Mouse (Mus musculus) ES-Bruce4 (cell line): Measurements from ENCODE around the gene Gucy1b2. TPM values are rescaled to one million over a fixed set of nuclear protein-coding genes. Genes with fewer than 3 reads are reported as not detected.

Source experiments
- H3K27ac ChIP-seq: 2 replicates; pipeline ENCODE4 v1.5.1; 2012; ENCODE audit warnings: low read length, inconsistent platforms; ENCODE audit not compliant: insufficient read depth
- H3K27me3 ChIP-seq: 2 replicates; pipeline ENCODE4 v1.6.1; 2012; ENCODE audit warnings: mild to moderate bottlenecking, low read length, inconsistent platforms; ENCODE audit not compliant: control insufficient read depth, poor library complexity, insufficient read depth, severe bottlenecking
- H3K36me3 ChIP-seq: 2 replicates; pipeline ENCODE4 v1.6.1; 2012; ENCODE audit warnings: inconsistent platforms, mild to moderate bottlenecking, low read length, moderate library complexity; ENCODE audit not compliant: control insufficient read depth, poor library complexity, insufficient read depth, severe bottlenecking
- H3K4me1 ChIP-seq: one replicate; pipeline ENCODE4 v1.8.1; 2011; ENCODE audit warnings: low read length; ENCODE audit not compliant: control insufficient read depth, insufficient read depth
- H3K4me3 ChIP-seq: 2 replicates; pipeline ENCODE4 v1.5.1; 2011; ENCODE audit warnings: low read depth, mild to moderate bottlenecking, low read length
- H3K9ac ChIP-seq: 2 replicates; pipeline ENCODE4 v1.6.1; 2012; ENCODE audit warnings: low read depth, mild to moderate bottlenecking, inconsistent platforms; ENCODE audit not compliant: poor library complexity, severe bottlenecking
- H3K9me3 ChIP-seq: replicated peaks from 2 replicates; pipeline ENCODE4 v1.6.1; 2012; ENCODE audit warnings: mild to moderate bottlenecking, low read length, inconsistent platforms; ENCODE audit not compliant: control insufficient read depth, poor library complexity, insufficient read depth, severe bottlenecking
- CTCF ChIP-seq: IDR thresholded peaks from one replicate; pipeline ENCODE4 v1.8.1; 2011; ENCODE audit warnings: low read depth, low read length
- EP300 ChIP-seq: IDR thresholded peaks from 2 replicates; pipeline ENCODE4 v1.6.1; 2011; ENCODE audit warnings: low read depth, low read length; ENCODE audit not compliant: insufficient read depth
- POLR2A ChIP-seq: IDR thresholded peaks from one replicate; pipeline ENCODE4 v1.8.1; 2011; ENCODE audit warnings: low read length; ENCODE audit not compliant: insufficient read depth
- polyA plus RNA-seq: library from polyadenylated mRNA; stranded (reverse); fragments of >200 nt; gene quantifications from 2 replicates; pipeline ENCODE4 v1.2.4, GENCODE M21; 2011; ENCODE audit warnings: low read depth; ENCODE audit not compliant: missing spikeins, insufficient read depth, insufficient read length

Gucy1b2 gene
- polyA plus RNA-seq, 1 experiment = not detected

DNA sequence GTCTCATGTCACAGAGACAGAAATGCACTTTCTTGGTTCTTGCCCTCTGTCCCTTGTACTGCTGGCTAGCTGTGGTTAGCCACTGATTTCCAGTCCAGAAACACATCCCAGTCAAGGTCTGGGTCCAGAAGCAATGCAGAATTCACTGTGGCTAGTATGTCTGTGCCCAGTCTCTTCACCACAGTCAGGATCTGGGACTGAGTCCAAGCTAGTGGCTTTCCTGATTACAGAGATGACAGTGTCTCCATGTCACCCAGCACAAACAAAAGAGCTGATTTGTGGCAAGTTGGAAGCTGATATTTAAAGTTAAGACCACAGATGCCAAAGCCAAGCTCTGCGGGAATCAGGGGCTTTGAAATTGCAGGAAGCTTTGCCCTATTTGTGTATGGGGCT, 39.4 kb downstream of the Gucy1b2 start:
- Histone ChIP-seq H3K27ac (no peak overlapping the region), H3K4me3 (no peak overlapping the region), H3K4me1 (no peaks in the 10 kb centered on the region), H3K27me3 (no peaks in the 10 kb centered on the region; the same call in 1 of the 2 replicates), H3K9me3 (no peaks in the 10 kb centered on the region), H3K36me3 (no peaks in the 10 kb centered on the region), H3K9ac (no peak overlapping the region)
- TF ChIP-seq EP300 (no peak), CTCF (no peak)

DNA sequence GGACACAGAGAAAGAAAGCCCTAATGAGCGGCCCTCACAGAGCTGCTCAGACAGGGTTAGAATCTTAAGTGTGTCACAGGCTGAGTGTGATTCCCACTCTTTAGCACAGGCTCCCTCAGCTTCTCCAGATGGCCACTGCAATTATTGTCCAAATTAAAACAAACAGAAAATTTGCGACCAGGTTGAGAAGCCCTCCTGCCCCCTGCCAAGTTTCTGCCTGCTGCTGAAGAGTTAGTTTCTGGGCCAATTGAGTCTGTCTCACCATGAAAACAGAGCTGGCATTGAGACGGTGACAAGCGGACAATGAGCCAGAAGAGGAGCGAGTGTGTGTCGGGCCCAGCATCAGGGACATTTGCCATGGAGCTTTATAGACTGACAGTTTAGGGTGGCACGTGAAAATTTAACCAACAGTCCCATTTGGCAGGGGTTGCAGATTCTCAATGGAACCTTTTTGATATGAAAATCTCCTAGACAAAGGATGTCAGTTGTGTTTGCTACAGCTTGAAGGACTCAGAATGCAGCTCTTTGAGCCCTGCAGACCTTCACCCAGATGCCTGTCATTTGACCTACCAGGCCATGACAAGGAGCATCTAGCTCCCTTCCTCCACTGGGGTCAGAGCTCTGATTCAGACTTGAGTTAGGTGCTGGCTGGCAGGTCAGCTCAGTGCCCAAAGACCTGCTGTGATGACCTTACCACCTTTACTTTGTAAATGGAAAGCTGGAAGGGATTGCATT, 39.9 kb downstream of the Gucy1b2 start:
- Histone ChIP-seq H3K4me3 (no peak overlapping the region), H3K27ac (no peak overlapping the region), H3K4me1 (no peaks in the 10 kb centered on the region), H3K9me3 (no peaks in the 10 kb centered on the region), H3K9ac (no peak overlapping the region), H3K27me3 (no peaks in the 10 kb centered on the region; the same call in 1 of the 2 replicates), H3K36me3 (no peaks in the 10 kb centered on the region)
- TF ChIP-seq CTCF (no peak), POLR2A (no peak), EP300 (no peak)

DNA sequence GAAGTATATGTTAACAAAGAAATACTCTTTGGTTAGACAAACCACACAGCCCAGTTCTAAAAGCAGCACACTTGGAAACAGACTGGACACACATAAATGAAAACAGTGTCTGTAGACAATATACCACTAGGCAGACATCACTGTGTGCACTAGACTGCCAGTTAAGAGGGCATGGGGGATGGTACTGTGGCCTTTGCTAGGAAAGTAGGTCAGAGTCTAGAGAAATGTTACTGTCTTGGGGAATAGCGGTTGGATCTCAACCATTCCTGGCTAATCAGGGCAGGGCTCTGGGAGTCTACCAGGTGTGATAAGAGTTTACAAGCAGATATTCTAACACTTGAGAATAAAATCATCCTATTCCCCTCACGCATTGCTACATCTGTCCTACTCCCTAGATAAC, 60.7 kb downstream of the Gucy1b2 start:
- Histone ChIP-seq H3K36me3 (no peaks in the 10 kb centered on the region), H3K4me1 (no peaks in the 10 kb centered on the region), H3K9ac (no peak overlapping the region), H3K9me3 (no peaks in the 10 kb centered on the region), H3K27me3 (no peaks in the 10 kb centered on the region), H3K27ac (no peak overlapping the region), H3K4me3 (no peak overlapping the region)
- TF ChIP-seq CTCF (no peak), EP300 (no peak), POLR2A (no peak)

DNA sequence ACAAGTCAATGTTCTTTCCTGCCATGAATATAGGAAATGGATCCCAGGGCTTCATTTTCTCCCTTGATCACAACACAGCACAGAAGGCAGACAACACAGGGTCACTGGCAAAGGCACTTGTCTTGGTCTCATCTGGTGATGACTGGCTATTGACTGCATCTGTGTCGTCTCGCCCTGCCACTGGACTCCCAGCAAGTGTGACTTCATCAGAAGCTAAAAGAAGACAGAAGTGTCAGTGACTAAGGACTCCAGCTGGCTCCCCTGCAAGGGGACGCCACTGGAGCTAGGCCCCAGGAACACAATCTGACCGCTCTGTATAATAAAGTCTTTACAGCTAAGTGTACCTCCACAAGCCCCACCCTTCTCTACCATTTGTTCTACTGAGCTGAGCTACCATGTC, 63.3 kb downstream of the Gucy1b2 start:
- Histone ChIP-seq H3K27ac (no peak overlapping the region), H3K9ac (no peak overlapping the region), H3K4me1 (no peaks in the 10 kb centered on the region), H3K9me3 (no peaks in the 10 kb centered on the region), H3K27me3 (no peaks in the 10 kb centered on the region), H3K36me3 (no peaks in the 10 kb centered on the region), H3K4me3 (no peak overlapping the region)
- TF ChIP-seq EP300 (no peak), POLR2A (no peak), CTCF (no peak)

DNA sequence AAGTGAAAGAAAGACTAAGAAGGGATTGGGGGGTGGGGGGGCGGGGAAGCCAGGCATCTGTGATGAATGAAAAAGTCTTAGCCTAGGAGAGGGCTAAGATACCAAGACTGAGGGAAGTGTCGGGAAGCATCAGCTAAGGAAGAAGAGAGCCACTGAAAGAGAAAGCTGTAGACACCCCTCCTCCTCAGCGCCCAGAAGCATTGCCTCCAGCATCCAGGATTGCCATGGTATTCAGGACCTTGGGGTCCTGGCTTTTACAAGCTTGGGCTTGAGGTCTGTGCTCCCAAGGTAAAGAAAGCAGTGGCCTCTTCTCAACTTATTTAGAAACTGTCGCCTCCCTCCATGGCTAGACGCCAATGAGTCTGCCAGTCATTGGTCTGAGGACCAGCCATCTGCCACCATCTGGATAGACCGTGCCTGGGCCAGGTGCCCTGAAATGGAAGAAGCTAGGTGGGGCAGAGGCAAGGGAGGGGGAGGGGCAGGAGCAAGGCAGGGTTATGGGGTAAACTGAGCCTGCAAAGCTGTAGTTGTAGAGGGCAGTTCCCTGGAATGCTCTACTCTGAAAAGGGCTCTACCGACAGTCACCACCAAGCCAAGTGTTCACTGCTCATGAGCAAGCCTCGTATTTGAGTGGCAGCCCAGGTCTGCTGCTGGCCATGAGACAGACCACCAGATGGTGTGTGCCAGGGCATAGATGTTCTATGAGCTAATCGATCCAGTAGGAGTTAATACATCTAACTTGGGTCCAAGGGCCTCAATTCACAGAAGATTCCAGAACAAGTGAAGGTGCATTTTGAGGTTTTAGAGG, 66.2 kb downstream of the Gucy1b2 start:
- no peaks in the 10 kb centered on the region for H3K4me1 ChIP-seq
- H3K9me3 ChIP-seq = no peaks in the 10 kb centered on the region
- H3K9ac ChIP-seq = no peak overlapping the region
- H3K4me3 ChIP-seq = no peak overlapping the region
- H3K27ac ChIP-seq = no peak overlapping the region
- no peaks in the 10 kb centered on the region for H3K36me3 ChIP-seq
- TF ChIP-seq POLR2A (no peak), EP300 (no peak), CTCF (no peak)
- H3K27me3 ChIP-seq = no peaks in the 10 kb centered on the region
